Mouse (Mus musculus) forelimb bud, embryonic 11.5 days (tissue): ENCODE data around the gene Selp.

ENCODE experiments used
- DNase-seq: peaks from one replicate; pipeline ENCODE4 v3.0.0-alpha.2; 2012; ENCODE audit warnings: low read depth, low spot score

The Selp gene

GRCm38 (mm10) chr1:164117869-164118268 is 2.8 kb downstream of the Selp start:
- no peak for DNase-seq

GRCm38 (mm10) chr1:164119892-164120776 is 5.1 kb downstream of the Selp start:
- no peak for DNase-seq

GRCm38 (mm10) chr1:164120777-164121158 is 5.7 kb downstream of the Selp start:
- DNase-seq: no peak

- DNase-seq: no peak
These were observed 8.8 kb downstream of the Selp start for GRCm38 (mm10) chr1:164123836-164124235.

GRCm38 (mm10) chr1:164130013-164130412 is 14.9 kb downstream of the Selp start:
- DNase-seq: no peak

- DNase-seq: no peak
These were observed 17.5 kb downstream of the Selp start for GRCm38 (mm10) chr1:164132609-164133008.

GRCm38 (mm10) chr1:164134101-164134500 is 19.0 kb downstream of the Selp start:
- no peak for DNase-seq

- no peak for DNase-seq
These were observed 20.3 kb downstream of the Selp start for GRCm38 (mm10) chr1:164135360-164135759.

- DNase-seq: no peak
These were observed 20.9 kb downstream of the Selp start for GRCm38 (mm10) chr1:164135960-164136359.

GRCm38 (mm10) chr1:164136636-164137035 is 21.6 kb downstream of the Selp start:
- DNase-seq: no peak

- DNase-seq: peak; percentile 81
These were observed 23.5 kb downstream of the Selp start for GRCm38 (mm10) chr1:164138365-164139130.

GRCm38 (mm10) chr1:164139464-164139863 is 24.4 kb downstream of the Selp start:
- DNase-seq: no peak

- DNase-seq: no peak
These were observed 34.0 kb downstream of the Selp start for GRCm38 (mm10) chr1:164149083-164149482.

- DNase-seq: no peak
These were observed 36.5 kb downstream of the Selp start, which contains the start of gene F5 for GRCm38 (mm10) chr1:164151387-164152088. F5 (plus strand) TSS chr1:164151838.

GRCm38 (mm10) chr1:164152836-164153235 is 37.8 kb downstream of the Selp start:
- DNase-seq: no peak

- no peak for DNase-seq
These were observed 39.9 kb downstream of the Selp start for GRCm38 (mm10) chr1:164154983-164155382.

- no peak for DNase-seq
These were observed 43.5 kb downstream of the Selp start for GRCm38 (mm10) chr1:164158571-164158970.

- DNase-seq: no peak
These were observed 44.7 kb downstream of the Selp start for GRCm38 (mm10) chr1:164159781-164160180.

GRCm38 (mm10) chr1:164162745-164163144 is 47.7 kb downstream of the Selp start:
- no peak for DNase-seq

- no peak for DNase-seq
These were observed 53.8 kb downstream of the Selp start for GRCm38 (mm10) chr1:164168818-164169217.

- DNase-seq: no peak
These were observed 55.4 kb downstream of the Selp start for GRCm38 (mm10) chr1:164170434-164170833.

GRCm38 (mm10) chr1:164173145-164173544 is 58.1 kb downstream of the Selp start:
- no peak for DNase-seq
